Mouse (Mus musculus): Measurements from ENCODE around the gene Fam71d. TPM values are rescaled to one million over a fixed set of nuclear protein-coding genes. Genes with fewer than 3 reads are reported as not detected.

Fam71d gene
- polyA plus RNA-seq, 1 experiment from 2014 or later, result 0.78 TPM

- no peaks in the 10 kb centered on the region for H3K4me1 ChIP-seq (replicated peaks)
- ATAC-seq (ENCODE audit: low FRiP score), result no peak
- no peaks in the 10 kb centered on the region for H3K9me3 ChIP-seq
- H3K36me3 ChIP-seq, result no peaks in the 10 kb centered on the region
- H3K4me2 ChIP-seq, result no peak overlapping the region
- H3K9ac ChIP-seq, result no peak overlapping the region
- no peak overlapping the region for H3K27ac ChIP-seq
- WGBS, result 70% methylated on average over 2 of the region's 2 CpGs
- no peak overlapping the region for H3K4me3 ChIP-seq
- no peaks in the 10 kb centered on the region for H3K27me3 ChIP-seq
These were observed 48.3 kb downstream of the Fam71d start for GRCm38 (mm10) chr12:78739633-78740032.

- WGBS, result 92% methylated on average over 2 of the region's 2 CpGs
- Histone ChIP-seq H3K4me1 (replicated peaks) (no peaks in the 10 kb centered on the region), H3K4me3 (no peak overlapping the region), H3K27me3 (no peaks in the 10 kb centered on the region), H3K9ac (no peak overlapping the region), H3K36me3 (no peaks in the 10 kb centered on the region), H3K4me2 (no peak overlapping the region), H3K27ac (no peak overlapping the region), H3K9me3 (no peaks in the 10 kb centered on the region)
- no peak for ATAC-seq (ENCODE audit: low FRiP score)
These were observed 49.0 kb downstream of the Fam71d start for GRCm38 (mm10) chr12:78740289-78740688.

GRCm38 (mm10) chr12:78746226-78746625 is 54.9 kb downstream of the Fam71d start:
- Histone ChIP-seq H3K9ac (no peak overlapping the region), H3K4me1 (replicated peaks) (peaks cover 9% of the 10 kb centered on the region), H3K4me3 (no peak overlapping the region), H3K27me3 (peaks cover 6% of the 10 kb centered on the region; the same call in 1 of the 2 replicates), H3K36me3 (no peaks in the 10 kb centered on the region), H3K4me2 (no peak overlapping the region), H3K27ac (no peak overlapping the region), H3K9me3 (no peaks in the 10 kb centered on the region)
- WGBS, result 79% methylated on average over 6 of the region's 6 CpGs
- ATAC-seq (ENCODE audit: low FRiP score), result no peak

GRCm38 (mm10) chr12:78747406-78747805 is 56.1 kb downstream of the Fam71d start:
- no peak overlapping the region for H3K9ac ChIP-seq
- H3K27me3 ChIP-seq, result peaks cover 6% of the 10 kb centered on the region; the same call in 1 of the 2 replicates
- H3K4me2 ChIP-seq, result no peak overlapping the region
- 49% methylated on average over 1 of the region's 1 CpGs for WGBS
- no peak for ATAC-seq (ENCODE audit: low FRiP score)
- peaks cover 9% of the 10 kb centered on the region for H3K4me1 ChIP-seq (replicated peaks)
- no peak overlapping the region for H3K27ac ChIP-seq
- no peaks in the 10 kb centered on the region for H3K9me3 ChIP-seq
- H3K4me3 ChIP-seq, result peak overlapping the region; percentile 82; the same call in 1 of the 2 replicates
- no peaks in the 10 kb centered on the region for H3K36me3 ChIP-seq

- ATAC-seq (ENCODE audit: low FRiP score), result peak; percentile 53
These were observed 56.8 kb downstream of the Fam71d start for GRCm38 (mm10) chr12:78748113-78748512.

GRCm38 (mm10) chr12:78748557-78749377 is 57.4 kb downstream of the Fam71d start, which contains the start of gene Mpp5:
Mpp5 (plus strand) TSS chr12:78748907.
- peak; percentile 100 for ATAC-seq (ENCODE audit: low FRiP score)
- H3K9me3 ChIP-seq, result no peaks in the 10 kb centered on the region

More at GRCm38 (mm10) chr12:78748113-78748512, 56.8 kb downstream of the Fam71d start:
- Histone ChIP-seq H3K9ac (peak overlapping the region; percentile 72), H3K4me1 (replicated peaks) (peaks cover 9% of the 10 kb centered on the region), H3K4me2 (peak overlapping the region; percentile 91), H3K36me3 (no peaks in the 10 kb centered on the region), H3K4me3 (peak overlapping the region; percentile 82), H3K27ac (peak overlapping the region; percentile 80), H3K9me3 (no peaks in the 10 kb centered on the region), H3K27me3 (peaks cover 6% of the 10 kb centered on the region; the same call in 1 of the 2 replicates)
- 0% methylated on average over 10 of the region's 10 CpGs for WGBS

GRCm38 (mm10) chr12:78749378-78749801 is 58.1 kb downstream of the Fam71d start:
- Histone ChIP-seq H3K4me2 (peak overlapping the region; percentile 91), H3K9me3 (no peaks in the 10 kb centered on the region), H3K36me3 (no peaks in the 10 kb centered on the region), H3K27ac (peak overlapping the region; percentile 86), H3K27me3 (peaks cover 6% of the 10 kb centered on the region; the same call in 1 of the 2 replicates), H3K4me1 (replicated peaks) (peaks cover 9% of the 10 kb centered on the region), H3K4me3 (peak overlapping the region; percentile 82), H3K9ac (peak overlapping the region; percentile 84)
- ATAC-seq (ENCODE audit: low FRiP score), result peak; percentile 32
- under 1% methylated on average over 25 of the region's 25 CpGs for WGBS

More at GRCm38 (mm10) chr12:78748557-78749377, 57.4 kb downstream of the Fam71d start, which contains the start of gene Mpp5:
- H3K27me3 ChIP-seq, result peaks cover 6% of the 10 kb centered on the region; the same call in 1 of the 2 replicates
- peak within 1 kb of the TSS; percentile 84 for H3K9ac ChIP-seq
- H3K27ac ChIP-seq, result peak within 1 kb of the TSS; percentile 86
- peaks cover 9% of the 10 kb centered on the region for H3K4me1 ChIP-seq (replicated peaks)
- peak within 1 kb of the TSS; percentile 91 for H3K4me2 ChIP-seq
- under 1% methylated on average over 78 of the region's 98 CpGs for WGBS
- H3K36me3 ChIP-seq, result no peaks in the 10 kb centered on the region
- peak within 1 kb of the TSS; percentile 82 for H3K4me3 ChIP-seq

GRCm38 (mm10) chr12:78761979-78762378 is 70.6 kb downstream of the Fam71d start:
- no peaks in the 10 kb centered on the region for H3K9me3 ChIP-seq
- H3K4me2 ChIP-seq, result no peak overlapping the region
- no peak overlapping the region for H3K9ac ChIP-seq
- H3K27me3 ChIP-seq, result no peaks in the 10 kb centered on the region
- H3K36me3 ChIP-seq, result no peaks in the 10 kb centered on the region
- no peak overlapping the region for H3K27ac ChIP-seq
- H3K4me1 ChIP-seq (replicated peaks), result no peaks in the 10 kb centered on the region
- no peak for ATAC-seq (ENCODE audit: low FRiP score)
- no peak overlapping the region for H3K4me3 ChIP-seq

- Histone ChIP-seq H3K4me1 (replicated peaks) (no peaks in the 10 kb centered on the region), H3K27me3 (no peaks in the 10 kb centered on the region), H3K36me3 (no peaks in the 10 kb centered on the region), H3K9ac (no peak overlapping the region), H3K9me3 (no peaks in the 10 kb centered on the region), H3K4me2 (no peak overlapping the region), H3K4me3 (no peak overlapping the region), H3K27ac (no peak overlapping the region)
- WGBS, result 81% methylated on average over 6 of the region's 6 CpGs
- no peak for ATAC-seq (ENCODE audit: low FRiP score)
These were observed 77.8 kb downstream of the Fam71d start for GRCm38 (mm10) chr12:78769031-78769713.

GRCm38 (mm10) chr12:78773211-78773610 is 81.9 kb downstream of the Fam71d start:
- no peak overlapping the region for H3K27ac ChIP-seq
- no peak overlapping the region for H3K4me2 ChIP-seq
- no peak overlapping the region for H3K4me3 ChIP-seq
- H3K9ac ChIP-seq, result no peak overlapping the region
- H3K27me3 ChIP-seq, result no peaks in the 10 kb centered on the region
- H3K9me3 ChIP-seq, result no peaks in the 10 kb centered on the region
- no peaks in the 10 kb centered on the region for H3K36me3 ChIP-seq
- H3K4me1 ChIP-seq (replicated peaks), result peaks cover 5% of the 10 kb centered on the region
- ATAC-seq (ENCODE audit: low FRiP score), result no peak
- WGBS, result 77% methylated on average over 2 of the region's 2 CpGs

- peaks cover 8% of the 10 kb centered on the region for H3K4me1 ChIP-seq (replicated peaks)
- 8% methylated on average over 2 of the region's 2 CpGs for WGBS
- peak overlapping the region; percentile 40; the same call in 1 of the 2 replicates for H3K27ac ChIP-seq
- no peak overlapping the region for H3K9ac ChIP-seq
- H3K9me3 ChIP-seq, result no peaks in the 10 kb centered on the region
- H3K27me3 ChIP-seq, result no peaks in the 10 kb centered on the region
- H3K4me3 ChIP-seq, result no peak overlapping the region
- peak; percentile 66 for ATAC-seq (ENCODE audit: low FRiP score)
- no peaks in the 10 kb centered on the region for H3K36me3 ChIP-seq
- peak overlapping the region; percentile 13; the same call in 1 of the 2 replicates for H3K4me2 ChIP-seq
These were observed 86.6 kb downstream of the Fam71d start for GRCm38 (mm10) chr12:78777916-78778315.

GRCm38 (mm10) chr12:78778423-78779067 is 87.2 kb downstream of the Fam71d start:
- Histone ChIP-seq H3K9me3 (no peaks in the 10 kb centered on the region), H3K4me1 (replicated peaks) (peaks cover 8% of the 10 kb centered on the region), H3K27ac (peak overlapping the region; percentile 40; the same call in 1 of the 2 replicates), H3K9ac (no peak overlapping the region), H3K4me3 (no peak overlapping the region), H3K4me2 (peak overlapping the region; percentile 13; the same call in 1 of the 2 replicates), H3K27me3 (no peaks in the 10 kb centered on the region), H3K36me3 (no peaks in the 10 kb centered on the region)
- ATAC-seq (ENCODE audit: low FRiP score), result no peak
- WGBS, result 50% methylated on average over 4 of the region's 4 CpGs

Measured in hindbrain, embryonic 13.5 days (tissue).